Mouse (Mus musculus) cerebellum, adult 2 months (tissue): Measurements from ENCODE around the gene Spatc1l.

ENCODE experiments used
- CTCF ChIP-seq: fragments of 200-500 bp; IDR thresholded peaks from 2 replicates; pipeline ENCODE4 v1.5.1; 2011; ENCODE audit warnings: low read depth, mild to moderate bottlenecking, control low read depth, low read length, moderate library complexity, borderline replicate concordance; ENCODE audit not compliant: insufficient read depth
- POLR2A ChIP-seq: fragments of 200-500 bp; IDR thresholded peaks from 2 replicates; pipeline ENCODE4 v1.6.1; 2011; ENCODE audit warnings: low read length, control low read depth, borderline replicate concordance; ENCODE audit not compliant: insufficient read depth

GRCm38 (mm10) chr10:76531828-76532227, 30.2 kb upstream of the Spatc1l start:
- TF ChIP-seq CTCF (no peak), POLR2A (no peak)
